Mouse (Mus musculus): ENCODE data around the gene Kcnma1.

GRCm38 (mm10) chr14:23828711-23829320 is 185.5 kb downstream of the Kcnma1 start:
- TF ChIP-seq ZC3H11A (IDR thresholded peaks at IDR 0.05; ENCODE audit: borderline replicate concordance, low read depth, low read length) (no peak), HCFC1 (IDR thresholded peaks at IDR 0.05; ENCODE audit: borderline replicate concordance, insufficient read depth, low read length) (no peak)

All from ES-E14 (cell line).